Mouse (Mus musculus) embryonic fibroblast, embryonic 13.5 days (primary cell): Measurements from ENCODE around the gene Pnpla3.

ENCODE experiments used
- CTCF ChIP-seq: IDR thresholded peaks from 2 replicates; pipeline ENCODE4 v1.5.1; 2011; ENCODE audit warnings: mild to moderate bottlenecking, control low read depth, low read length, moderate library complexity, borderline replicate concordance; ENCODE audit not compliant: insufficient read depth
- POLR2A ChIP-seq: IDR thresholded peaks from 2 replicates; pipeline ENCODE4 v1.6.1; 2011; ENCODE audit warnings: low read depth, mild to moderate bottlenecking, control low read depth, low read length, moderate library complexity

- TF ChIP-seq CTCF, result 0 out of 2 replicates have a peak, but pooled peaks have one; percentile 7
- TF ChIP-seq POLR2A, result peak; percentile 55
Observed at GRCm38 (mm10) chr15:84167600-84167999, at the start of gene Pnpla3.
